Mouse (Mus musculus) E14TG2a.4 (cell line): Measurements from ENCODE around the gene Gm20388.

Source experiments
- CTCF ChIP-seq: conservative IDR thresholded peaks from 2 replicates; pipeline ENCODE4 v1.5.1; 2014; ENCODE audit warnings: low read length
- NANOG ChIP-seq: IDR thresholded peaks from 2 replicates; pipeline ENCODE4 v1.6.1; 2014; ENCODE audit warnings: borderline replicate concordance, low read length, mixed read lengths
- POU5F1 ChIP-seq: IDR thresholded peaks from 2 replicates; pipeline ENCODE4 v1.6.1; 2014; ENCODE audit warnings: low read length, borderline replicate concordance

DNA sequence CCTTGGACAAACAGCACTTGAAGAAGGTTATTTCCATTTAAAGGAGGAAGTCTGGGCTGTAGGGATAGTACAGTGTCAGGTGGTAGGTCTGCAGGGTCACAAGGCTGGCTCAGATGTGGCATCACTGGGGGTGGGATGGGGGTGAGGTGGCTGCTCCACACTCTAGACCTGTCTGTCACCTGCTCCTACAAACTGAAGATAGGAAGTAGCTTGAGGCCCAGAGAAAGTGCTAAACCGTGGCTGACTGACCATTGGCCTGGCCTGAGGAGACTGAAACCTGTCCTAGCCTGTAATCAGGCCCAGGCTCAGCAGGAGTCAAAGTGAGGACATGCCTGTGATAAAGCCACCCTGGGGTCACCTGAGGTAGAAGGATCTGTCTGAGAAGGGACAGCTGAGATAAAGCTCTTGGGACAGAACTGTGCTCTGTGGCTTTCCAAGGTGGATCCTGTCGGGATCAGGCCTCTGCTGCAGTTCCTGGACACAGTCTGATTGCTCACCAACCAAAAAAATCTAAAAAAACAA is 1678.6 kb downstream of the Gm20388 start:
- TF ChIP-seq CTCF = no peak
- no peak for TF ChIP-seq POU5F1
- no peak for TF ChIP-seq NANOG
